Mouse (Mus musculus): ENCODE results near the gene Tlk1. TPM values are rescaled to one million over a fixed set of nuclear protein-coding genes. Genes with fewer than 3 reads are reported as not detected.

Tlk1 gene
- polyA plus RNA-seq, 1 experiment: 30.4 TPM

DNA sequence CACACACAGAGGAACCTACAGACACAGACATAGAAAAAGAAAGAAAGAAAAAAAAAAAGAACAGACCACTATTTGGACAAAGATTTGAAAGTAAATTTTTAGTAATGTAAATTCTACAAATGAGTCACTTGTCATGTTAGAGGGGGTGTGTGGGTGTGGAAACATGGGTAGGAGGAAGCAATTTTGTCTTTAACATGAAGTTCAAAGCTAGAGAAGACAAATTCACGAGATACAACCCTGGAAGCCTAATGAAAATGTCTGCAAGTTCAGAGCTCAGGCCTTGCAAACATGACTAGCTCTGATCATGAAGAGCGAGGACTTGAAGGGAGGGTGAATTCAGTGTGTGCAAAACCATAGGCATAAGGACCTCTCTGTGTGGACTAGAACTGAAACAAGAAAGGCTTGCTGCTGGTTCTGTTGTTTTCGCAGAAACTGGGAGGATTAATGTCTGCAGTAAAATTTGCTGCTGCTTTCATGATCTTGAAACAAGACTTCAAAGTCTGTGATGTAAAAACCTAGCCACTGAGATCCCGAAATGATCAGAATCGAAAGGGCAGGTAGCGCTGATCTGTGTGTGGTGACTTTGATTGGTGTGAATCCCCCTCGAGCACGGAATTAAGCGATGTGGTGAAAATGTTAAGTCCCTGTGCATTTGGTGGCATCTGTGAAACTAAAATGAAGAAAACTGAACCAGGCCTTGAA is 19.3 kb upstream of the Tlk1 start:
- H3K27ac ChIP-seq (ENCODE audit: insufficient read depth, low read length): no peak overlapping the region
- 89% methylated on average over 9 of the region's 9 CpGs for WGBS

DNA sequence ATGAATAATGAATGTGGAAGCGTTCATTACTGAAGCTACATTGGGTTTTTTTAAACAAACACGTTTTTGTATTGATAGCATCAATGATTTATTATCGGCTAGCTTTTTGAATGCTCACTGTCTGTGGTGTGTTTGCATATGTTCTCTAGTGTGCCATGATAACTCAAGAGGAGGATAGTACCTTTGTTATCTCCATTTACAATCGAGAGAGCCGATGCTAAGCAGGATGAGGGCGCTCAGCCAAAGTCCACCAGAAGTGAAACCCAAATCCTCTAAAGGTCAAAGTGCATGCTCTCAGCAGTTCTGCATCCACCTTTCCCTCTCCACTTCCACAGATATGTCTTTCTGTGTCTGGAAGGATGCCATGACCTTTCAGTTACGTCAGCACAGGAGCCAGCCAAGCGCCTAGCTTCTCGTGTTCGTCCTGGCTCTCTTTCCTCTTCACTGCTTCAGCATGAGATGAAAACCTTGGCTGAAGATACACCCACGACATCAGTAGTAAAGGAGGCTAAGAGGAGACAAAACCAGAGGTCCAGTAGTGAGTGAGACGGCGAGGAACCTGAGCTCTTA is 16.6 kb upstream of the Tlk1 start:
- no peaks in the 10 kb centered on the region; the same call in 1 of the 2 replicates for H3K27me3 ChIP-seq (ENCODE audit: control insufficient read depth, insufficient read depth, low read length)
- DNase-seq: peak in 1 of 2 experiments; percentile 11
- H3K4me3 ChIP-seq (replicated peaks; ENCODE audit: insufficient read depth, low read depth, low read length): no peak overlapping the region
- H3K4me1 ChIP-seq (ENCODE audit: control insufficient read depth, insufficient read depth, low read length): no peaks in the 10 kb centered on the region
- 51% methylated on average over 13 of the region's 13 CpGs for WGBS
- no peak overlapping the region for H3K27ac ChIP-seq (ENCODE audit: insufficient read depth, low read length)
- TF ChIP-seq POLR2A (IDR thresholded peaks at IDR 0.05; ENCODE audit: borderline replicate concordance, insufficient read depth, low read length) (no peak), CTCF (IDR thresholded peaks at IDR 0.05; ENCODE audit: borderline replicate concordance, insufficient read depth, low read depth, low read length) (no peak)

More for the DNA sequence above, 19.3 kb upstream of the Tlk1 start:
- TF ChIP-seq CTCF (IDR thresholded peaks at IDR 0.05; ENCODE audit: borderline replicate concordance, insufficient read depth, low read depth, low read length) (no peak), POLR2A (IDR thresholded peaks at IDR 0.05; ENCODE audit: borderline replicate concordance, insufficient read depth, low read length) (no peak)
- no peak overlapping the region for H3K4me3 ChIP-seq (replicated peaks; ENCODE audit: insufficient read depth, low read depth, low read length)
- DNase-seq: no peak
- no peaks in the 10 kb centered on the region for H3K4me1 ChIP-seq (ENCODE audit: control insufficient read depth, insufficient read depth, low read length)
- no peaks in the 10 kb centered on the region; the same call in 1 of the 2 replicates for H3K27me3 ChIP-seq (ENCODE audit: control insufficient read depth, insufficient read depth, low read length)

DNA sequence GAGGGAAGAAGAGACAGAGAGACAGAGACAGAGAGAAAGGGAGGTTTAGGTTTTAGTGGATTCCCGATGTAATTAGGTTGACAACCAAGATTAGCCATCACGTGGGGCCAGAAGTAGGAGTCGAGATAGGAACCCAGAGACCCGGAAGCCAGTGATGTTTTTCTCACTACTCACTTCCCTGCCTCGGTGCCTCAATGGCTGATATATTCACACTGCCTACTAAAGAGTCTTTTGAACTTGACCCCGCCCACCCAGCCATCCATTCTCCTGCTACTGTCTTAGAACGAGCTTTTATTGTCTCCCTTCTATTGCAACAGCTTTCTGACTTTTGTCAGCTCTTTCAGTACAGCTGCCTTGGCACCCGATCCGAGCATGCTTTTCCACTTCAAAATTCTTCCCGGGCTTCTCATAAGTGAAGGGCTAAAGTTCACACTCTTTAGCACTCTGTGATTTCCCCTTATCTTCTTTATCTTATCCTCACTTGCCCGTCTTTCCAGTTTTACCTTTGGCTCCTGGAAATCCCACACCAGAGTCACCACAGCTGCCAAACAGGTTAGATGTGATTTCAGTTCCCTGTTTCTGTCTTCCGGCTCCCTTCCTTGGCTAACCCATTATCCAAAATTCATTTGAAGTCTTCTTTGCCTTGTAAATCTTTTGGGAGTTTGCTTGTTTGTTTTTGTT is 13.1 kb upstream of the Tlk1 start:
- no peak overlapping the region for H3K4me3 ChIP-seq (replicated peaks; ENCODE audit: insufficient read depth, low read depth, low read length)
- DNase-seq: no peak
- WGBS: 39% methylated on average over 12 of the region's 12 CpGs
- no peaks in the 10 kb centered on the region for H3K27me3 ChIP-seq (ENCODE audit: control insufficient read depth, insufficient read depth, low read length)
- TF ChIP-seq POLR2A (IDR thresholded peaks at IDR 0.05; ENCODE audit: borderline replicate concordance, insufficient read depth, low read length): no peak
- no peak for TF ChIP-seq CTCF (IDR thresholded peaks at IDR 0.05; ENCODE audit: borderline replicate concordance, insufficient read depth, low read depth, low read length)
- H3K4me1 ChIP-seq (ENCODE audit: control insufficient read depth, insufficient read depth, low read length): no peaks in the 10 kb centered on the region
- no peak overlapping the region for H3K27ac ChIP-seq (ENCODE audit: insufficient read depth, low read length)

DNA sequence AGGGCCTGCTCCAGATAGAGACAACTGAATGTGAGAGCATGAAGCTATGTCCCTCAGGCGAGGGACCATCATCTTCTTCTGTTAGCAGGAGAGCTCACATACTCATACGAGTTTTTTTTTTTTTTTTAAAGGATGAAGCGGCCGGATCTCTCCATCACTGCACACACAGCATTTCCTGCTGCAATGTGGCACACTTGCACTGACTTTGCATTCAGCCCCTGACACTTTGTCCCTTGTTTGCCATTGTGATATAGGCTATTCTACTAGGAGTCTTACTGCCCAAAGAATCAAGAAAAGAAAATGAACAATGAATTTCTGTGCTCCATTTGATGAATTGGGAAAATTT is 10.8 kb upstream of the Tlk1 start:
- Histone ChIP-seq H3K27ac (ENCODE audit: insufficient read depth, low read length) (no peak overlapping the region), H3K4me3 (replicated peaks; ENCODE audit: insufficient read depth, low read depth, low read length) (no peak overlapping the region), H3K27me3 (ENCODE audit: control insufficient read depth, insufficient read depth, low read length) (no peaks in the 10 kb centered on the region; the same call in 1 of the 2 replicates), H3K4me1 (ENCODE audit: control insufficient read depth, insufficient read depth, low read length) (no peaks in the 10 kb centered on the region)
- DNase-seq: no peak
- WGBS: 68% methylated on average over 4 of the region's 4 CpGs
- TF ChIP-seq CTCF (IDR thresholded peaks at IDR 0.05; ENCODE audit: borderline replicate concordance, insufficient read depth, low read depth, low read length): no peak
- TF ChIP-seq POLR2A (IDR thresholded peaks at IDR 0.05; ENCODE audit: borderline replicate concordance, insufficient read depth, low read length): no peak

DNA sequence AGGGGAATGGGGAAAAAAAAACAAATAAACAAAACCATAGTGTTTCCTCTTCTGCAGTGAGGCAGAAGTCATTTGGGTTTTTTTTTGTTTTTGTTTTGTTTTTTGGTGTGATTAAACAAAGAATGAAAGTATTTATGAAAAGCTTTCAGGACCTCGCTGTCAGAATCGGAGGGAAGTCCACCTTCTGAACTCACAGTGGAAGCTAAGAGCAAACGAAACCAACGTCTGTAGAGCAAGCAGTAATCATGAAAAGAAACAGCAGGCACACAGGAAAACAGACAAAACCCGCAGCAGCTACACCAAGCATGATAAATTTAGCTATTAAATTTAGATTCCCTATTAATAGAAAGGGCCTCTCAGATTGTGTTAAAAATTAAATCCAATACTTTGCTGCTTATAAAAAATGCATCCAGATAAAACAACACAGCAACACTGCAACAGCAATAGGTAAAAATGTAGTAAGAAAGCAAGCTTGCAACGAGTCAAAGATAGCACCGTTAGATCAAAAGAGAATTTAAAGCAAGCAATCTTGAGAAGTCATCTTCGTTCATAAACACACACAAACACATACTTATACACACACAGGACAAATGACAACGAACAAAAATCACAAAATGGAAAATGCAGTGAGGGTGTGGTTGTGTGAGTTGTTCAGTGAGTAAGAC is 10.2 kb upstream of the Tlk1 start:
- no peak overlapping the region for H3K4me3 ChIP-seq (replicated peaks; ENCODE audit: insufficient read depth, low read depth, low read length)
- no peaks in the 10 kb centered on the region for H3K4me1 ChIP-seq (ENCODE audit: control insufficient read depth, insufficient read depth, low read length)
- TF ChIP-seq POLR2A (IDR thresholded peaks at IDR 0.05; ENCODE audit: borderline replicate concordance, insufficient read depth, low read length) (no peak), CTCF (IDR thresholded peaks at IDR 0.05; ENCODE audit: borderline replicate concordance, insufficient read depth, low read depth, low read length) (no peak)
- H3K27me3 ChIP-seq (ENCODE audit: control insufficient read depth, insufficient read depth, low read length): no peaks in the 10 kb centered on the region; the same call in 1 of the 2 replicates
- DNase-seq: no peak
- WGBS: 74% methylated on average over 9 of the region's 9 CpGs
- H3K27ac ChIP-seq (ENCODE audit: insufficient read depth, low read length): no peak overlapping the region

DNA sequence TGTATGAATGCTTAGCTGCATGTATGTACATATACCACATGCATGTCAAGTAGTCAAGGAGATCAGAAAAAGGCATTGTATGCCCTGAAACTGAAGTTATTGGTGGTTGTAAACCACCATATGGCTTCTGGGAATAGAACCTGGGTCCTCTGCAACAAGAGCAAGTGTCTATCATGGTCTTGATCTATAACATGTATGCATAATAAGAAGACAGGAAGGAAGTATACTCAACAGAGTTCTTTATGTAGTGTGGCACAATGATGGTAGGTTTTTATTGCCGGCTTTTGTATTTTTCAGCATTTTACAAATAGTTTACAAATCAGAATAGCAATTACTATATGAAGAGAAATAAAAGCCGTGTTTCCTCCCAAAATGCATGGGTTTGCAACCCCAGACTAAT is 9.7 kb upstream of the Tlk1 start:
- TF ChIP-seq POLR2A (IDR thresholded peaks at IDR 0.05; ENCODE audit: borderline replicate concordance, insufficient read depth, low read length) (no peak), CTCF (IDR thresholded peaks at IDR 0.05; ENCODE audit: borderline replicate concordance, insufficient read depth, low read depth, low read length) (no peak)
- Histone ChIP-seq H3K27ac (ENCODE audit: insufficient read depth, low read length) (no peak overlapping the region), H3K27me3 (ENCODE audit: control insufficient read depth, insufficient read depth, low read length) (no peaks in the 10 kb centered on the region; the same call in 1 of the 2 replicates), H3K4me1 (ENCODE audit: control insufficient read depth, insufficient read depth, low read length) (no peaks in the 10 kb centered on the region), H3K4me3 (replicated peaks; ENCODE audit: insufficient read depth, low read depth, low read length) (no peak overlapping the region)
- DNase-seq: no peak
- 87% methylated on average over 2 of the region's 2 CpGs for WGBS

DNA sequence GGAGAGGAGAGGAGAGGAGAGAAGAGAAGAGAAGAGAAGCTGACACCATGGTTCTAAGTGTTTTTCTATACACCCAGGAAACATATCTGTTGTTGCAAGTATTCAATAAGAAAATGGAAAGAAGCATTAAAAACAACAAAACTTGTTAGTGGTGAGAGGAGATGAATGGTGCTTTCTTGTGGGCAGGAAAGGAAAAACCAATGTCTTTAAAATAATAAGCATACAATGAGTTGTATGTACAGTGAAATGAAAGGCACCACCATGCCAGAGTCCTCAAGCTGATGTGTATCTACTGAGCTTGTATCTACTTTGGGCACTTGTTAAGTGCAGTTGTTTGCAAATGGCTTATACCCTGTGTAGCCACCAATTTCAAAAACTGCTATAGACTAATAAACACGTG is 7.7 kb upstream of the Tlk1 start:
- Histone ChIP-seq H3K27me3 (ENCODE audit: control insufficient read depth, insufficient read depth, low read length) (no peaks in the 10 kb centered on the region; the same call in 1 of the 2 replicates), H3K4me3 (replicated peaks; ENCODE audit: insufficient read depth, low read depth, low read length) (no peak overlapping the region), H3K4me1 (ENCODE audit: control insufficient read depth, insufficient read depth, low read length) (no peaks in the 10 kb centered on the region), H3K27ac (ENCODE audit: insufficient read depth, low read length) (no peak overlapping the region)
- DNase-seq: no peak
- 47% methylated on average over 1 of the region's 1 CpGs for WGBS
- no peak for TF ChIP-seq POLR2A (IDR thresholded peaks at IDR 0.05; ENCODE audit: borderline replicate concordance, insufficient read depth, low read length)
- no peak for TF ChIP-seq CTCF (IDR thresholded peaks at IDR 0.05; ENCODE audit: borderline replicate concordance, insufficient read depth, low read depth, low read length)

Data from cerebellum, adult 2 months (tissue).